Mouse (Mus musculus) inflammation-experienced regulatory T-cells, adult 6 months (primary cell): ENCODE measurements at regions not wholly inside any gene's neighbourhood (a gene's known extent, or its start where the extent isn't known, plus 50 kb on each side); places are given as distances from the start of the nearest gene placed in this dataset.

ENCODE experiments used
- ATAC-seq: one replicate; pipeline ENCODE4 v1.8.0; 2017

DNA sequence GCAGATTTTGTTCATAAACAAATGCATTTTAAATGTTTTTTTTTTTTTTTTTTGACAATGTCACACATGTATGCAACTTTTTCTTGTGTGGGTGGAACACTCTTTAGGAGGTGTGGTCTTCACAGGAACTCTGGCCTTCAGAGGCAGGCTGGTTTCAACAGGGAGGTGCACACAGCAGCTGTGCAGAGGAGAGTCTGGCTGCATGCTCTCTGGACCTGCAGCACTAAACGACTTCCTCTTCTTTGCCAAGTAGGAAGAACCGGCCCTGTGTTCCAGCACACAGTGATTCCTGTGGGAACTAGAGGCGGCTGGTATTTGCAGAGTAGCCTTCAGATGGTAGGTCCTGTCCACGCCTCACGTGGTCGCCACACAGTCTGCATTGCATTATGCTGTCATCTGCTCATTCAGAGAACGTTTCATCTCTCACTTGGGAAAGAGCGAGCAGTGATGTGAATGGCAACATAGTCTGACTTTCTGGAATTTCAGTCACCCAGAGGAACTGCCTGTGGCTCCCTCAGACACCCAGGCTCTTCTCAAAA, 102.3 kb upstream of the Kif2a start:
- no peak for ATAC-seq

DNA sequence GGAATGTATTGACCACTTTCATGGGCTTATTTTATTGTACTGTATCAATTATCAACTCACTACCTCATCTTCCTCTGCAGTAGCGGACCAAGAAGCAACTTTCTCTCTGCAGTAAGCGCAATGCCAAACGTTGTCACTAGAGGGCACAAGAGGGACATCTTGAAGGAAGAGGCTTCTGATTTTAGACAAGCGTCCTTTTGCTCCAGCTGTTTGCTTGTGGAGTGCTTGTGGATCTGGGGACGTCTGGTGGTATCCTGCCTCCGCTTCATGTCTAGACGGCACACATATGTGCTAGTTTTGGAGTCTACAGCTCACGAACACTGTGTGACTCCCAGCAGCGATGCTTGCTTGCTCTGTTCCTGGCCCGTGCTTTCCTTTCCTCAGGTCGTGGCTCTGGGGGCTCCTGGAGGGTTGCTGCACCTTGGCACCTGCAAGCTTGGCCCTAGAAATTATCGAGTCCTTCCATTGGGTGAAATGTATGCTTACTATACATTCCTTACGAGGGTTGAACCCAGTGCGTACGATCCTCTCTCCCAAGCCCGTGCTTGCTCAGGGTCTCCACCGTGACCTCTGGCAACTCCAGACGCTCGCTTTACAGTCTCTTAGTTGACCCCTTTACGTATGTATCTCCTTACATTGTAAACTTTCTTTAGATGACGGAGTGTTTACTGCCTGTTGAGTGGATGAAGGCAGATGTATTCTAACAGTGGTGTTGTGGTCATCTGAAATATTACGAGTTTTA, 92.2 kb upstream of the Kif2a start:
- ATAC-seq = peak; percentile 80

DNA sequence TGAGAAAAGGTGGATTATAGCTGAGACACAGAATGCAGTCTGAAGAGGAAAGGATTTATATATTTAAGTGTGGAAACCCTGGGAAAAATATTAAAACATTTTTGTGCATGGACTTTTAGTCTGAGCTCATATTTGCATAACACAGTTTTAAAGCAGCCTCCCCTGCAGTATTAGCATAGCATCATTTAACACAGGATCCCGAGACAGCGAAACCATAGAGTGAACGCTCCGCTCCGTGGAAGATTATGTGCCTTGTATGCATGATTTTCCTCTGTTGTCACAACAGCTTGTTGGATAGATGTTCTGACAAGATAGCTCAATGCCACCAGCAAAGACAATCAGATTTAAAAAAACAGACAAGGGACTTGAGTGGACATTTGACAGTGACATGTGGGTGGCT, 86.1 kb upstream of the Kif2a start:
- no peak for ATAC-seq

GRCm38 (mm10) chr13:107107572-107107971, 85.6 kb upstream of the Kif2a start:
- ATAC-seq = no peak

DNA sequence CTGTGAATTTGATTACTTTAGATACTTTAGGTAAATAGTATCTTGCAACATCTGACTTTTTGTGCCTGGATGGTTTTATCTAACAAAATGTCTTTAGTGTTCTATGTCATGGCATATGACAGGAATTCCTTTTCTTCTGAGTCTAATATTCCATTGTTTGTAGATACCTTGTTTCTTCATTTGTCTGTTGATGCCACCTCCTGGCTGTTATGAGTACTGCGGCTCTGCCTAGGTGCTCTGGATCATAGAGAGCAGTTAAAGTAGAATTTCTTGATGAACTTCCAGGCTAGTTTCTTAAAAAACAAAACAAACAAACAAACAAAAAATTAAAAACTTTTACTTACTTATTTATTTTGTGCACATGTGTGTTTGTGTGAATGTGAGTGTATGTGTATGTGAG, 83.6 kb upstream of the Kif2a start:
- ATAC-seq = no peak

GRCm38 (mm10) chr13:107101598-107101997, 79.7 kb upstream of the Kif2a start:
- ATAC-seq = peak; percentile 93

- no peak for ATAC-seq
Observed at GRCm38 (mm10) chr13:107100852-107101325, 79.0 kb upstream of the Kif2a start.

DNA sequence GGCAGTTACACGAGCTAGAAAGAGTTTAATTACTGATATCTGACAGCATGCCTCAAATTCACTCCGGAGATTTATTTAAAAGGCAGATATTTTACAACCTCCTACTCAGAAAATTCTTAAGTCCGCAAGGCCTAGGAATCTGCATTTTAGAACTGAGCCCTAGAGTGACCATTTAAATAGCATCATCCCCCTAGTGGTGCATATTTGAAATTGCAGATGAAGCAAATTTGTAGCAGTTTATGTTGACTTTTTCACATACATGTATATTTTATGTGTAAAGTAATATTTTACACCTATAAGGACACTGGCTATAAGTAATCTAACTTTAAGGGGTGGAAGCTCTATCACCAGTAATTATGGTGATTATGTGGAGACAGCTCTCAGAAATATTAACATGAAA, 78.2 kb upstream of the Kif2a start:
- no peak for ATAC-seq

DNA sequence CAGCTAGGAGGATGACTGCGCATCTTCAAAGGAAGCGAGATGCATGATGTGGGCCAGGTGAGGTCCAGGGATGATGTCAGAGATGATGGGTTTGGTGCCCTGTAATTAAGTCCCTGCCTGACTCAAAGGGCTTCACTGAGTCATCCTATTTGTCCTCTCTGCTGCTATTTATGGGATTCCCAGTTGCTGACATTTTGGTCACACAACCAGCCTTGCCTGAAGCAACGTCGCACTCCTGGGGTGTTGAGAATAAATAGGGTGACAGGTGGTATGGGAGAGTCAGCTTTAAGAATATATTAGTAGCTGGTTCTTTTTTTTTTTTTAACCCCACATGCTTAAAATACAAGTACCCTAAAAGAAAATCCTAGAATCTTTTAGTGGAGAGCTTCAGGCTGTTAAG, 75.1 kb upstream of the Kif2a start:
- ATAC-seq = no peak

DNA sequence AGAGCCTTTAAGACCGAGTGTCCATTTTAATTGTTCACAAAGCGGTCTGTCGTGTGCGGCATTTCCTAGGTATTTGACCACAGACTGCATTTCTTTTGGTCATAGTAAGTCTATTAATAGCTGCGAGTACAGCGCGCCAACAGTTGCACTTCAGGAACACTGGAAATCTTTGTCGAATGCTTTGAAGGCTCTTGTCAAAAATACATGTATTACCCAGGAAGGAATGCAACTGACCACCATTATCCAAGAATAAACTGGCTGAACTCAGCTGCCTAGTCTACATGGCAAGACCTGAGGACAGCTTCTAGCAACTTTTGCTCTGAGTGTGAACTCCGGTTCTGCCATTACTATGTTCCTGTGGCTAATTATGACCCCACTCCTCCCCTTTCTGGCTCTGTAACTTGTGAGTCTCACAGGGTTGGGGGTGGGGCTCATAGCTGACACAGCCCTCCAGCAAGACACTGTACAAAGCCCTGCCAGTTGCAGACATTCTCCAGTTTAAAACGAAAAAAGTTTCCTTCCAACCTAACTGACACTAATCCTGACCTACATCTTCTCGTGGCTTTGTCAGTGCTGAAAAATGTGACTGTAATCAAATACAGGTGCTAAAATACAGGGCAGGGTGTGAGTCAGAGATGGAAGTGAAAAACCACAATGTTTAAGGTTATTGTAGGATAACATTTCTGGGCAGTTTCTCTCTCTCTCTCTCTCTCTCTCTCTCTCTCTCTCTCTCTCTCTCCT, 73.2 kb upstream of the Kif2a start:
- peak; percentile 44 for ATAC-seq

- ATAC-seq = peak; percentile 87
Observed at GRCm38 (mm10) chr13:107094487-107094886, 72.6 kb upstream of the Kif2a start.

DNA sequence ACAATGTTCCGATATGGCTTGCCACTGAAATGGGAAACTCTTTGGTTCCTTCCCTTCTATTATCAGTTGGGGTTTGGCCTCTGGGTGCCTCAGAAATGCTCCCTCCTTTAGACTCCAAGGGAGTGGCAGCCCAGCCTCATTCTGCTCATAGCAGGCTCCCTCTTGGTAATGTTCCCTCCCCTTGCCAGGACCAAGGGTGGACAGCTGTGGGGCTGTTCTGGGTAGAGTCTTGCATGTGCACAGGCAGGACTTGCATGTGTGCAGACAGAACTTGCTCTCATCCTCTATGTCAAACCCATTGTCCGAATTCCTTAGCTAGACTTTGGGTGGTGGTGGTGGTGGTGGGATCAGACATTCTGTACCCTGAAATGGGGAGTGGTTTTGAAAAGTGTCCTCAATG, 71.8 kb upstream of the Kif2a start:
- no peak for ATAC-seq

DNA sequence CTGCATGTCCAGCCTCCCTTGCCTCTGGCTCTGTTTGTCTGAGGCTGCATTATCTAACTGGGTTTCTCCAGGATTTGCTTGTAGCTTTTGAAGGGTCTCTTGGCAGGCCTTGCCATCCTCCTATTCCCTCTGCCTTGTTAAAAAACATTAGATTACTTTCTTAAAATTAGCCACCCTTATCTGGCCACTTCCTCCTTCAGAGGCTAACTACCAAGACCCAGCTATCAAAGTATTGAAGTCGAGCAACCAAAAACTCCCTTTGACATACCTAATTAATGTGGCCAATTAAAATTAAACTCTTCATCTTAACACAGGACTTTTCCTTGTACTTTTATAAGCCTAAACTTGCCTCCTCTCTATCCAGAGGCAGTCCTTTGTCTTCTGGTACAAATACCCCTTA, 66.3 kb upstream of the Kif2a start:
- no peak for ATAC-seq

GRCm38 (mm10) chr13:107087355-107087754, 65.4 kb upstream of the Kif2a start:
- ATAC-seq = no peak

DNA sequence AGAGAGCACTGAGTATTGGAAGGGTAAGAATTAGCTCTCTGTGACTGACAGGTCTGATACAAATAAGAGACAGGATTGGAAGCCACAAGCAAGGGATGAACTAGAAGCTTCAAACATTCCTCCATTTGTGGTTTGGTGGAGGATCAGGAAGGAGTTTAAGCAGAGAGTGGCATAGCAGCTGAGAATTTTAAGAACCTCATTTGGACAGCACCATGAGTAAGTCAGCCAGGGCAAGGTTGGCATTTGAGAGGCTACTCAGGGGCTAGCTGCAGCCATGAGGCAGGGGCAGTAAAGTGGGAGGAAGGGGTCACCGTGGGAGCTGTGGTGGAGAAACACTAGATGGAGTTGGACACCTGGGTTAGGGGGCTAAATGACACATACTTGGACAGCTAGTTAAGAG, 56.2 kb upstream of the Kif2a start:
- ATAC-seq = no peak

DNA sequence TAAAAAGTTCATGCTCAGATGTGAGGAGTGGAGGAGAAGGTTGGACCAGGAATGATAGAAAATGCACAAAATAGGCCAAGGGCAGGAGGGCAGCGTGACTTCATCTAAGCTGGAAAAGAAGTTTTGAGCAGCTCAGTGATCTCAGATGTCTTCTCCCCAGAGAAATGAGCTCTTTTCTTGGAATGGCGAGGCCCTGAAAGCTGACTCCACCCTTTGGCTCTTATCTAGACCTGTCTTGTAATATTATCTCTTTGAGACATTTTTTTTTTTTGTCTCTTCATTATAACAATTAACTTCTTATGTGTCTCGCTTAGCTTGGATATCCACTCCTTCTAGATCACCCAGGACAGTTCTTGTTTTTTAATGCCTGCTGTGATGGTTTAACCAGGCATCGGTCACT, 53.0 kb upstream of the Kif2a start:
- ATAC-seq = no peak

DNA sequence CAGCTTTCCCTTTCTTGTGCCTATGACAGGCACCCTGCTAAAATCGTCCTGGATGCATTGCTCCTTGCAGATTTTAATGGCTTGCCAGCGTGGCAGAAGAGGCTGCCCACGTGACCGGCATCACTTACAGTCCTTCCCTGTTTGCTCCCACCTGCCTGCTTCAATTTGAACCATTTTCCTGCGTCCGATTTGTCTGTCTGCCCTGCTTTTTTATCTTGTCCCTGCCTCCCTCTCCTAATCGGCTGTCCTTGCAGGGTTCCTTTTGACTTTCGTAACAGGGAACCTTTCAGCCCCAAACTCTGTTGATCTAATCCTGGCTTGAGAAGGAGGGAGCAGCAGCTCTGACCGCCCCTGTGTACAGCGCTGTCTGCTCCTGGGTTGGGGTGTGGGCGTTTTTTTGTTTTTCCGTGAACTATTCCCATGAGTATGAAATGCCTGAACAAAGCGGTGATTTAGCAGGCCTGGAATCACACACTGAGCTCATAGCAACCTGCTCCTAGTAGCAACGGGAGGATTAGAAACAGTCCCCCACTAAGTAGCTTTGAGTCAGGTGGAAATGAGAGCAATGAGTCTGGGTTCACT, 51.2 kb upstream of the Kif2a start:
- no peak for ATAC-seq

GRCm38 (mm10) chr13:107072345-107073038, 50.6 kb upstream of the Kif2a start:
- ATAC-seq = no peak
